Mouse (Mus musculus): ENCODE measurements around the gene Gzmb. TPM values are rescaled to one million over a fixed set of nuclear protein-coding genes. Genes with fewer than 3 reads are reported as not detected.
"Not testable (repeated sequence)": the region's sequence is repeated elsewhere in the genome, so short reads cannot be mapped to it uniquely, and the experiment has no call there.

Gzmb gene
- polyA plus RNA-seq, 1 experiment from 2014 or later: not detected

DNA sequence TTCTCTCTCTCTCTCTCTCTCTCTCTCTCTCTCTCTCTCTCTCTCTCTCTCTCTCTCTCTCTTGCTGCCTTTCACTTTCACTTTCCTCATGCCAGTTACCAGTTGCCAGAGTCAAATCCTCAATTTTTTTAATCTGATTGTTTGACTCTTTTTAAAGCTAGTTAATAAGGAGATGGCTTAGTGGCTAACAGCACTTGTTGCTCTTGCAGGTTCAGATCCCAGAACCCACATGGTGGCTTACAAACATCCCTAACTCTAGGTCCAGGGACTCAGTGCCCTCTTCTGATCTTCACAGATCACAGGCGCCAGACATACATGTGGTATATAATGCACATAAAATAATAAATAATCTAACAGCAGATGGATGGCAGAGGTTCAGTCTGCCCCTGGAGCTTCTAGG is 21.8 kb upstream of the Gzmb start:
- H3K4me1 ChIP-seq: no peaks in the 10 kb centered on the region

DNA sequence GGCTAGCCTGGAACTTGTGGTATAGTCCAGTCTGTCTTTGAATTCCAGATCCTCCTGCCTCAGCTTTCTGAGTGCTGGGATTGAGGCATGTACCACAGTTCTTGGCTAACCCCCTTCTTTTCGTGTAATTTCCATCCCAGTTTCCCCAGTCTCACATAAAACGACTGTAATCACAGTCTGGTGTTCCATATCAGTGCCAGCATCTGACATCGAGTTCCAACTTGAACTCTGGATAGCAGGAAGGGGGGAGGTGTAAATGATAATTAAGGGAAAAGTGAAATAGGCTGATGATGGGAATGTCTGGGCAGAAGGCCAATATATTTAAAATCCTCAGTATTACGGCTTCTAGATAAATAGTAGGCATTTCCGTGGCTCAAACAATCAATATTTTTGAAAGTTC is 19.0 kb upstream of the Gzmb start:
- Histone ChIP-seq H3K4me3 (no peak overlapping the region), H3K9ac (no peak overlapping the region), H3K27me3 (no peaks in the 10 kb centered on the region), H3K36me3 (ENCODE audit: poor library complexity, severe bottlenecking) (no peaks in the 10 kb centered on the region), H3K27ac (no peak overlapping the region), H3K9me3 (replicated peaks) (no peaks in the 10 kb centered on the region), H3K4me2 (no peak overlapping the region), H3K4me1 (no peaks in the 10 kb centered on the region)
- ATAC-seq: no peak; the same call in 1 of the 2 replicates
- 61% methylated on average over 5 of the region's 5 CpGs for WGBS

More for the DNA sequence above, 21.8 kb upstream of the Gzmb start:
- Histone ChIP-seq H3K36me3 (ENCODE audit: poor library complexity, severe bottlenecking) (no peaks in the 10 kb centered on the region), H3K4me3 (no peak overlapping the region), H3K27ac (no peak overlapping the region), H3K9me3 (replicated peaks) (no peaks in the 10 kb centered on the region), H3K27me3 (no peaks in the 10 kb centered on the region), H3K4me2 (no peak overlapping the region), H3K9ac (no peak overlapping the region)
- WGBS: 81% methylated on average over 1 of the region's 1 CpGs
- ATAC-seq: no peak

DNA sequence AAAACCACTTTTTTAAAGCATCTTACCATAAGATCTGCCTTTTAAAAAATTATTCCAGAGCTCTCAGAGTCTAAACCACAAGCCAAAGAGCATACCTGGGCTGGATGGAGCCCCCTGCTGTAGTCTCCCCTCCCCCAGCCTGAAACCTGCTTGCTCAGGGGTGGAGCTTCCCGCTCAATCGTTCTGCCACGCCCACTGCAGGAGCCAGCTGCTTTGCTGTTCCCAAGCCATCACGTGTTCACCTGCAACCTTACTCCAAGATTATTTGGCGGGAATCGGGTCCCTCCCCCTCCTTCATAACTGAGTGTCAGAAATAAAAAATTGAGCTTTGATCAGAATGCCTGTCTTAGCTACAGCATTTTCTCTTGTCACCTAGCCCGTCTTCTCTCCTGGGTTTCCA is 16.6 kb upstream of the Gzmb start:
- ATAC-seq; H3K9me3 ChIP-seq (replicated peaks); H3K4me2 ChIP-seq; H3K9ac ChIP-seq; H3K4me1 ChIP-seq; H3K36me3 ChIP-seq (ENCODE audit: poor library complexity, severe bottlenecking); H3K4me3 ChIP-seq; H3K27me3 ChIP-seq; H3K27ac ChIP-seq: not testable (repeated sequence)
- 41% methylated on average over 7 of the region's 7 CpGs for WGBS

DNA sequence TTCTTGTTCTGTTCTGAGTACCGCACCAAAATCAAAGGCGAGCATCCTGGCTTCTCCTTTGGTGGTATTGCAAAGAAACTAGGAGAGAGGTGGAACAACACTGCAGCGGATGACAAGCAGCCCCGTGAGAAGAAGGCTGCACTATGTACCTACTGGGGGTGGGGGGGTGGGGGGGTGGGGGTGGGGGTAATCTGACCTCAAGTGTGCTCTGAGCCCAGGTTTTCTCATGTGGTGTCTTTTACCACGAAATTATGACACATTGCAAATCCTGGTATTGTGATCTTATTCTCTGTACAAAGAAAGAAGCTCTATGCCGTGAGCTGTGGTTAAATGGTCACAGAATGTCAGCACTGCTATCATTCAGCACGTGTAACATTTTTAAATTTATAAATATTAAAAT is 14.0 kb upstream of the Gzmb start:
- not testable (repeated sequence) for H3K4me1 ChIP-seq; H3K27ac ChIP-seq; H3K4me2 ChIP-seq; H3K9me3 ChIP-seq (replicated peaks); H3K27me3 ChIP-seq; ATAC-seq; H3K36me3 ChIP-seq (ENCODE audit: poor library complexity, severe bottlenecking); H3K4me3 ChIP-seq; H3K9ac ChIP-seq
- WGBS: 76% methylated on average over 7 of the region's 7 CpGs

DNA sequence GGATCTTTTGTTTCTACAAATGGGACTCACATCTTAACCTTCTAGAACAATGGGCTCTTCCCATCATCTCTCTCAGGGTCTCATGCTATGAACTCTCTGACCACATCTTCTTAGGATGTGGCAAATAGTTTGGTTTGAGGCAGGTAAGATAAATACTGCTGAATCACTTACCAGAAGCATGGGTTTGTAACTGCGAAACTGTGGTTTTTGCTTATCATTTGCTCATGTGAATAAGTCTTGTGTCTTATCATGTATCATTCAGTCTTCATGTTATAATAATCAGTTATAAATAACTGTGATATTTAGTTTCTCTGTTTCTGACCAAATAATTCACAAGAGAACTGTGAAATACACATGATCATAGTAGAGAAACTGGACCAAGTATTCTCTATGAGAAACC is 4.0 kb upstream of the Gzmb start:
- WGBS: 96% methylated on average over 1 of the region's 1 CpGs
- no peak overlapping the region for H3K27ac ChIP-seq
- no peaks in the 10 kb centered on the region for H3K36me3 ChIP-seq (ENCODE audit: poor library complexity, severe bottlenecking)
- H3K9me3 ChIP-seq (replicated peaks): no peaks in the 10 kb centered on the region
- no peak overlapping the region for H3K9ac ChIP-seq
- H3K27me3 ChIP-seq: no peaks in the 10 kb centered on the region
- H3K4me1 ChIP-seq: no peaks in the 10 kb centered on the region
- H3K4me3 ChIP-seq: no peak overlapping the region
- H3K4me2 ChIP-seq: no peak overlapping the region
- ATAC-seq: no peak

DNA sequence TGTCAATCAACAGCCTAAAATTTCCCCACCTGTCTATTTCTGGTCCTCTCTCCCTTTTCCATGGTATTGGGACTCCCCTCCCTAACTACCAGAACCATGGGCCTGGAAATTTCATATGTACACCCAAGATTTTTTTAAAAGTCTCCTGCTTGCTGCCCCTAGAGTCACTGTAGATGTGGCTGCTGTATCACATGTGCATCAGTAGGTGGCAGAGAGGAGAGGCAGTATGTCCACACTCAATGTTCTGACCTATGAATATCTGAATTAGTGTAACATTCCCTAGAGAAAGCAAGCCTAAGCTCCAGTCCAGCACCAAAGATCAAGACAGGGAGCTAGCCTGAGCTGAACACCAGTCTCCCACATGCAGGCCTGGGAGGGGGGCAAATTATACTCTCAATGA is 21.7 kb downstream of the Gzmb start:
- Histone ChIP-seq H3K9me3 (replicated peaks) (no peaks in the 10 kb centered on the region), H3K4me2 (no peak overlapping the region), H3K36me3 (ENCODE audit: poor library complexity, severe bottlenecking) (no peaks in the 10 kb centered on the region), H3K27ac (no peak overlapping the region), H3K4me1 (no peaks in the 10 kb centered on the region), H3K27me3 (no peaks in the 10 kb centered on the region), H3K4me3 (no peak overlapping the region), H3K9ac (no peak overlapping the region)
- ATAC-seq: no peak

DNA sequence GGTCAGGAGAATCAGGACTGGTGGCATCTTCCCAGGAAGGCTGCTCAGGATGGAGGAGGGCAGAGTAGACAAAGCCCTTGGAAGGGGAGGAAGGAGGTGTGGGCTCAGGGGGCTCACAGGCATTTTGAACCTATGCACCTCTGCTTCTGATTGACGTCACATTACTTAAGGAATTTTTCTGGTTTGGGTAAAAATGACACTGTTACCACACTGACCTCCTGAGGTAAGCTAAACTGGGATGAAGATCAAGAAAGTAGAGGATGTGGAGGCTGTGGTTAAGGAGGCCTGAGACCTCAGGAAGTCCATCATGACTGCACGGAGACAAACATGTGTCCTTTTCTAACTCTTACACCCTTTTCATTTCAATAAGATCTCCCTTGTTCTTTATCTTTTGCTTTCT is 27.5 kb downstream of the Gzmb start, which contains the start of gene Gzmc:
TSS of gene Gzmc (minus strand) at position 101 of the 400 bp plus-strand sequence.
- WGBS: 87% methylated on average over 2 of the region's 2 CpGs
- no peaks in the 10 kb centered on the region for H3K4me1 ChIP-seq
- H3K4me2 ChIP-seq: no peak within 1 kb of the TSS
- H3K36me3 ChIP-seq (ENCODE audit: poor library complexity, severe bottlenecking): no peaks in the 10 kb centered on the region
- ATAC-seq: no peak
- no peak within 1 kb of the TSS for H3K4me3 ChIP-seq
- no peak within 1 kb of the TSS for H3K9ac ChIP-seq
- no peaks in the 10 kb centered on the region for H3K9me3 ChIP-seq (replicated peaks)
- no peaks in the 10 kb centered on the region for H3K27me3 ChIP-seq
- no peak within 1 kb of the TSS for H3K27ac ChIP-seq

DNA sequence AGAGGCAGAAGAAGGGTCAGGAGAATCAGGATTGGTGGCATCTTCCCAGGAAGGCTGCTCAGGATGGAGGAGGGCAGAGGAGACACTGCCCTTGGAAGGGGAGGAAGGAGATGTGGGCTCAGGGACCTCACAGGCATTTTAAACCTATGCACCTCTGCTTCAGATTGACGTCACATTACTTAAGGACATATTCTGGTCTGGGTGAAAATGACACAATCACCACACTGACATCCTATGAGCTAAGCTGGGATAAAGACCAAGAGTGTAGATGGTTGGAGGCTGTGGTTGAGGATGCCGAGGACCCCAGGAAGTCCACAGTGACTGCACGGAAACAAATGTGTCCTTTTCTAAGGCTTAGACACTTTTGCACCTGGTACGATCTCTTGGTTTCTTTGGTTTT is 50.7 kb downstream of the Gzmb start, which contains the start of gene Gzmf:
TSS of gene Gzmf (minus strand) at position 101 of the 400 bp plus-strand sequence.
- no peak within 1 kb of the TSS for H3K9ac ChIP-seq
- H3K4me1 ChIP-seq: no peaks in the 10 kb centered on the region
- no peak within 1 kb of the TSS for H3K4me3 ChIP-seq
- no peaks in the 10 kb centered on the region for H3K9me3 ChIP-seq (replicated peaks)
- H3K36me3 ChIP-seq (ENCODE audit: poor library complexity, severe bottlenecking): no peaks in the 10 kb centered on the region
- H3K27me3 ChIP-seq: no peaks in the 10 kb centered on the region
- ATAC-seq: no peak
- no peak within 1 kb of the TSS for H3K27ac ChIP-seq
- WGBS: 91% methylated on average over 4 of the region's 4 CpGs
- H3K4me2 ChIP-seq: no peak within 1 kb of the TSS

Other genes starting within 250 kb of the Gzmb start
- gene Mcpt1, start 244.3 kb downstream of the Gzmb start, polyA plus RNA-seq (2015; fragmentation: Nextera tagmentation; extraction: Ambion mirVana): not detected in 2 replicates
- gene Mcpt9, start 231.8 kb downstream of the Gzmb start, polyA plus RNA-seq (2015; fragmentation: Nextera tagmentation; extraction: Ambion mirVana): not detected in 2 replicates
- gene Mcpt2, start 220.2 kb downstream of the Gzmb start, polyA plus RNA-seq (2015; fragmentation: Nextera tagmentation; extraction: Ambion mirVana): not detected in 2 replicates
- not detected in 2 replicates for gene Mcpt4, start 199.9 kb downstream of the Gzmb start, polyA plus RNA-seq (2015; fragmentation: Nextera tagmentation; extraction: Ambion mirVana)
- not detected in 2 replicates for gene Mcpt8, start 177.0 kb downstream of the Gzmb start, polyA plus RNA-seq (2015; fragmentation: Nextera tagmentation; extraction: Ambion mirVana)
- not detected in 2 replicates for gene Ctsg, start 159.7 kb downstream of the Gzmb start, polyA plus RNA-seq (2015; fragmentation: Nextera tagmentation; extraction: Ambion mirVana)
- not detected in 2 replicates for gene Gzme, start 141.6 kb downstream of the Gzmb start, polyA plus RNA-seq (2015; fragmentation: Nextera tagmentation; extraction: Ambion mirVana)
- not detected in 2 replicates for gene Gzmd, start 129.7 kb downstream of the Gzmb start, polyA plus RNA-seq (2015; fragmentation: Nextera tagmentation; extraction: Ambion mirVana)
- gene Gzmg, start 102.7 kb downstream of the Gzmb start, polyA plus RNA-seq (2015; fragmentation: Nextera tagmentation; extraction: Ambion mirVana): not detected in 2 replicates
- gene Gzmn, start 87.7 kb downstream of the Gzmb start, polyA plus RNA-seq (2015; fragmentation: Nextera tagmentation; extraction: Ambion mirVana): not detected in 2 replicates
- not detected in 2 replicates for gene Gzmf, start 50.8 kb downstream of the Gzmb start, polyA plus RNA-seq (2015; fragmentation: Nextera tagmentation; extraction: Ambion mirVana)
- gene Gzmc, start 27.6 kb downstream of the Gzmb start, polyA plus RNA-seq (2015; fragmentation: Nextera tagmentation; extraction: Ambion mirVana): not detected in 2 replicates
- gene Atp12a, start 102.8 kb upstream of the Gzmb start, polyA plus RNA-seq (2015; fragmentation: Nextera tagmentation; extraction: Ambion mirVana): 0.12 and 0.13 TPM in 2 replicates
- gene Rnf17, start 140.3 kb upstream of the Gzmb start, polyA plus RNA-seq (2015; fragmentation: Nextera tagmentation; extraction: Ambion mirVana): 0.28 and 0.57 TPM in 2 replicates

Measured in forebrain, embryonic 13.5 days (tissue).